In genomic region chr9:29769361-29769760, GRCm38 (mm10) we compare ENCODE assay signal across 23 mouse cellular contexts.
DNase-seq lines count a peak whose midpoint lies in the region; TF ChIP-seq lines count a peak whose summit lies in the region.
"Had no signal": no experiment of that assay in that cellular context is flagged by ENCODE, and none has a peak within 500 bp of the region (broad histone marks: within the 10 kb centered on the region; RNA-seq: fewer than 3 reads in every experiment).

No protein-coding gene starts in this region.

- TF ChIP-seq CTCF in gastrocnemius, adult 2 months (IDR thresholded peaks at IDR 0.05) = no peak
- TF ChIP-seq CTCF in kidney, adult 2 months (conservative IDR thresholded peaks at IDR 0.05; ENCODE audit: insufficient read depth, insufficient read length, low read depth, low read length) = no peak

- H3K27ac ChIP-seq in gastrocnemius, adult 2 months = no peak overlapping the region
- no peak overlapping the region for H3K27ac ChIP-seq in kidney, adult 2 months (ENCODE audit: insufficient read depth, low read depth, low read length)
- H3K27ac ChIP-seq: embryonic facial prominence, embryonic 10.5 days; embryonic facial prominence, embryonic 13.5 days; forebrain, embryonic 12.5 days; forebrain, embryonic 15.5 days; heart, embryonic 15.5 days; hindbrain, embryonic 10.5 days; hindbrain, embryonic 14.5 days; hindbrain, postnatal 0 days had no signal

- peak; percentile 39 for DNase-seq in gastrocnemius, adult 2 months
- no peak for DNase-seq in gastrocnemius, postnatal 25 days
- peak; percentile 1 for DNase-seq in kidney, adult 2 months
- no peak for DNase-seq in kidney, adult 11 months
- DNase-seq in testis, postnatal 10 days (ENCODE audit: low spot score) = peak; percentile 60
- peak; percentile 55 for DNase-seq in testis, postnatal 14 days (ENCODE audit: low spot score)
- DNase-seq: adrenal gland, adult 2 months; adrenal gland, postnatal 14 days; cerebellum, adult 11 months; cerebellum, adult 8-10 months; gastrocnemius, postnatal 10 days; heart, postnatal 10 days; heart, postnatal 36 days had no signal

- 37% methylated on average over 4 of the region's 4 CpGs for WGBS in kidney, adult 2 months

- no peak overlapping the region for H3K4me3 ChIP-seq in gastrocnemius, adult 2 months
- H3K4me3 ChIP-seq in kidney, adult 2 months (ENCODE audit: insufficient read depth, low read depth, low read length) = no peak overlapping the region
- H3K4me3 ChIP-seq: embryonic facial prominence, embryonic 10.5 days; embryonic facial prominence, embryonic 13.5 days; erythroblast, embryonic 14.5 days; forebrain, embryonic 12.5 days; forebrain, embryonic 15.5 days; heart, embryonic 12.5 days; heart, embryonic 15.5 days; hindbrain, embryonic 10.5 days had no signal

- H3K4me1 ChIP-seq in kidney, adult 2 months (ENCODE audit: control insufficient read depth, insufficient read depth, low read length) = no peaks in the 10 kb centered on the region
- H3K4me1 ChIP-seq: embryonic facial prominence, embryonic 13.5 days had no signal

- no peak for TF ChIP-seq POLR2A in kidney, adult 2 months (IDR thresholded peaks at IDR 0.05; ENCODE audit: low read depth, low read length)

- intact Hi-C loops in gastrocnemius, adult 2 months (cut with DNase I) = no loop called here

- no peaks in the 10 kb centered on the region for H3K27me3 ChIP-seq in kidney, adult 2 months (replicated peaks; ENCODE audit: control insufficient read depth, insufficient read depth, low read length)
- H3K27me3 ChIP-seq: embryonic facial prominence, embryonic 13.5 days; forebrain, embryonic 15.5 days; heart, embryonic 12.5 days; heart, embryonic 15.5 days had no signal

- no peaks in the 10 kb centered on the region for H3K36me3 ChIP-seq in kidney, adult 2 months (ENCODE audit: control insufficient read depth, insufficient read depth, low read length)
- H3K36me3 ChIP-seq: embryonic facial prominence, embryonic 10.5 days; embryonic facial prominence, embryonic 13.5 days; forebrain, embryonic 12.5 days; forebrain, embryonic 15.5 days; heart, embryonic 12.5 days; heart, embryonic 15.5 days; hindbrain, embryonic 10.5 days had no signal

Comparison
In these comparisons a context has a peak if more than half of its experiments do, and no peak if none do; other contexts are left out.
1. DNase-seq: peak in gastrocnemius, adult 2 months (single experiment), kidney, adult 2 months (single experiment), testis, postnatal 10 days (single experiment) and testis, postnatal 14 days (single experiment); none in gastrocnemius, postnatal 25 days (single experiment) and kidney, adult 11 months (single experiment).